Mouse (Mus musculus): ENCODE data around the gene Mipol1.

GRCm38 (mm10) chr12:57515702-57516377 is 285.6 kb downstream of the Mipol1 start:
- no peak for TF ChIP-seq CTCF (IDR thresholded peaks at IDR 0.05; ENCODE audit: borderline replicate concordance, insufficient read depth, low read depth, low read length)
- no peak for TF ChIP-seq POLR2A (IDR thresholded peaks at IDR 0.05; ENCODE audit: borderline replicate concordance, insufficient read depth, low read length)
